Mouse (Mus musculus) CD8-positive naive resting alpha-beta T cell, adult 2 months (primary cell): ENCODE data around the gene Il11ra1.

ENCODE experiments used
- DNase-seq, 2 experiments: peaks; one replicate each; pipeline ENCODE4 v3.0.0; 2022; ENCODE audit warnings: low read depth in 2 of 2, low spot score in 2 of 2

Gene Il11ra1

DNA sequence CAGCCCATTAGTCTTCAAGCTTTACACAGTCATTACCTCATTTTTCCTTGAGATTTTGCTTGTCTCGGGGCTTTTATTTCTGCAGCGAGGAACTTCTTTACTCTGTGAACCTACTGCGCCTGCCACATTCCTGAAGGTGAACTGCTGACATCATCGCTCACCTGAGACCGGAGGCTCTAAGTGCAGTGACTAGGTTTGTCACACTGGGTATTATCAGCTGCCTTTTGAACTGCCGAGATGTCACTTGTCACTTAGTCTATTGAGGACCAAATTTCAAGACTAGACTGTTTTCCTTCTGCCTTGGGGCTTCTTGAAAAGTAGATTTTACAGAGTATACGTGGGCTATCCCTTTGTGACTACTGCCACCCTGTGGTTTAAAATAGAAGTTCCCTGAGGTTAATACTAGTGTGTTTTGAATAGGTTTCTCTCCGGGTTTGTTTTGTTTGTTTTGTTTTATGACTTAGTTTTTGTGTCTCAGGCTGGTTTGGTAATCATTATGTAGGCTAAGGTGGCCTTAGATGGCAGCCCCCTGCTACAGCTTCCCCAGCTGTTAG is 8.5 kb downstream of the Il11ra1 start:
- DNase-seq: peak; percentile 28 to 57

DNA sequence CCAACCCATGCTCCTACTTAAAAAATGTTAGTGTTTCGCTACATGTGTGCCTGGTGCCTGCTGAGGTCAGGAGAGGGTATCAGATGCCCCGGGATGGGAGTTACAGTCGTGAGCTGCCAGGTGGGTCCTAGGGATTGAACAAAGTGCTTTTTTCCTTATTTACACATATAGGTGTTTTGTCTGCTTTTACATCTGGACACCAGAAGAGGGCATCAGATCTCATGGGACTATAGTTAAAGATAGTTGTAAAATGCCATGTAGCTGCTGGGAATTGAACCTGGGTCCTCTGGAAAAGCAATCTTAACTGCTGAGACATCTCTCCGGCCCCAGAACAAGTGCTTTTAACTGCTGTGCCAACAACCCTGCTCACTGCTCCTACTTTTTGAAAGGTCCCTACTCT is 10.4 kb downstream of the Il11ra1 start:
- no peak for DNase-seq

DNA sequence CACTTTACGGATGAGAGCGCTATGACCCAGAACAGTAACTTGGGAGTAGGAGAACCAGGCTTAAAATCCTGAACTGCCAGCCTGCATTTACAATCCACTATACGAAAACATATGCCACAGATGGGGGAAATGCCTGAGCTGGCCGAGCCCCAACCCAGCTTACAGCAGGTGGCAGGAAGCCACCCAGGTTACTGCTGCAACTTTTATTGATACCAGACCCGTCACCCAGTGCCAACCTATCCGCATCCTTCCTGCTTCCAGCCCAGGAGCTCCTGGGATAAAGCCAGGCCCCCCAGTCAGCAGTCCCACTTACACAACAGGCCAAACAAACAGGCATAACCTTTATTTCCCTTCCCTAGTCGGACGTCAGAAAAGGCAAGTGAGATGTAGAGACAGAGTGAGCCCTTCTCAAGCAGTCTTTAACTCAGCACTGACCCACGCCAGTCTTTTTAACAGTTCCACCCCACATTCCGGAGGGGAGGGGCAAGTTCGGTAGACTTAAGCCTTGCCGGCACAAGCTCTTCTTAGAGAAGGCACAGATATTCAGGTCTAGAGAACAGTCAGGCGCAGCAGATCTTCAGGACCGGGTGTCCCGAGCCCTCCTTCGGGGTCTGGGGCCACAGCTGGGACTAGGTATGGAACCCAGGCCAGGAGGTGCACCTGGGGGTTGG is 12.1 kb downstream of the Il11ra1 start:
- DNase-seq: no peak

DNA sequence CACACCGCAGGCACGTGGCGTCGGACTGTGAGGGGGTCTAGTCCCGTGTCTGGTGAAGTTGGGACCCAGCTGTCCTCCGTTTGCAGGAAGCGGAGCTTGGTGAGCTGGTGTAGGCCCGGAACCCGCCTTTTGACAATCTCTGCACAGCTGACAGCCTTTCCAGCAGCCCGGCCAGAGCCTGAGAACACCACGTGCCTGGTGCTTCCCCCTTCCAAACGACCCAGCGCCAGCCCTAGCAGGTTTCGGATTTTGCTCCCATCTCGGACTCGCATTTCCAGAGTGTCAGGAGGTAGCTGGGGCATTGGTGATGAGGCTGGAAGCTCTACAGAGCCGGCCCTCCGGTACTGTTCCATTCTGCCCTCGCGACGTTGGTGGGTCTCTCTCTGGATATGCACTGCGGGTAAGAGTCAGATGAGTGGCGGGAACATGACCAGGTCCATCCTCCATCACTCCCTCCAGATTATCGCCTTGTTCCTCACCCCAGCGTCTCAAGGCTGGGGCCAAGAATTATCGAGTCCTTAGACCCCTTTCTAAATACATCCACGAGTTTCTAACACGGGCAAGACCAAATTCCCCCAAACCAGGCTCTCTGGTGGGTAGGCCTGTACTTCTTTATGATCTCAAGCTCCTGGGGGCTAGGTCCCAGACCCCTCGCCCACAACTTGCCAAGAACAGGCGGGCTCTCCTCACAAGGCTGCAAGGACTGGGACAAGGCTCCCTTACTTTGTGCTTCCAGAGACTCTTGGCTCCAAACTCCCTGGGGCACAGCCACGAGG is 12.8 kb downstream of the Il11ra1 start:
- no peak for DNase-seq

DNA sequence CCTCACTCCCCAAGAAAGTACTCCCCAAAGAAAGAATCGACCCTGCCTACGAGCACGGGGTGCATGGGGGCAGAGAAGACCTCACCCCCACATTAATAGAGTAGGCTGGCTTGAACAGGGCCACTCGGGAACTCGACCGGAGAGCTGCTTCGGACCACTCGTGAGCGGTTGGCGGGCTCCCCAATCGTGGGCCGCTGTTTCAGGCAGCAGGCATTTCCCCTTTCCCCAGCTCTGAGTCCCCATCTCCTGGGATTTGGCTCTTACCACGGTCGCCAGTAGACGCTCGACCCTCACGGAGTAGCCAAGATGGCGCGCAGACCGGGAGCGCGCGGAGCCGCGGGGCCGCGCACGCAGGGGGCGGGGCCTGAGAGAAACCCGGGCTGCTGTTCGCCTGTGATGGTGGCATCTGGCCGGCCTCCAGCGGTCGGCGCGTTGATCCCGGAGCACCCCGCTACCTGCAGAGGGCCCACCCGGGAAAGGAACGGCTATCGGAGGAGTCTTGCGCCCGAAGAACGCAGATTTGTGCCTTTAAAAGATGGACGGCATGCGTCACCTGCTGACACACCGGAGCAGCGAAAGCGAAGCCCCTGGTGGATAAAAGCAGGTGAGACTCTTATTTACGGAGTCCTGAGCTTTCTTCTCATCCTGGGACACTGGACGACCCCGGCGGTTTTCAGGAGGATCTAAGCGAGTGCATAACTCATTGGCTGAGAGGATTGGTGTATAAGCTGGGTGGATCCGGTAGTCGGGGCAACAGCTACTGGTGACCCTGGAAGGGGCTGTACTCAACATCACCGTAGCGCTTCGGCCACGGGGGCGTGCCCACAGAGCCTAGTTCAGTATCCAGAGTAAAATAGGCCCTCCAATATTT is 13.6 kb downstream of the Il11ra1 start, which contains the start of gene Rpp25l:
Rpp25l (minus strand) TSS at position 338 of the 871 bp plus-strand sequence.
- DNase-seq: peak; percentile 61 to 80

DNA sequence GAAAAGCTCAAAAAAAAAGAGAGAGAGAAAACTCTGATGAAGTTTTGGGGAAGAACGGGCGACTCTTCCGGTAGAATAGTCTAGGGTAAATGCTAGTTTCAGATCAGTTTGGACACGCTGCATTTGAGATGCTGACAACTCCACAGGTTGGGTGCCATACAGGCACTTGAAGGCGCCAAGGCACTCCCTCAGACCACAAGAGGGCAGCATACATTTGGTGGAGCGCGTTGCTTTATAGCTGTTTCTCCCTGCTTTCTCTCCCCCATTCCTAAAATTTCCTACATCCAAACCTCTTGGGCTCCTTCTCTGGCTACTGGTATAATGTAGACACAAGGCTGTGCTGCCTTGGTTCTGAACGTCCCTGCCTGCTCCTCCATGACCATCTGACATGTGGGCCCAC is 14.5 kb downstream of the Il11ra1 start:
- DNase-seq: peak in 1 of 2 experiments; percentile 52

DNA sequence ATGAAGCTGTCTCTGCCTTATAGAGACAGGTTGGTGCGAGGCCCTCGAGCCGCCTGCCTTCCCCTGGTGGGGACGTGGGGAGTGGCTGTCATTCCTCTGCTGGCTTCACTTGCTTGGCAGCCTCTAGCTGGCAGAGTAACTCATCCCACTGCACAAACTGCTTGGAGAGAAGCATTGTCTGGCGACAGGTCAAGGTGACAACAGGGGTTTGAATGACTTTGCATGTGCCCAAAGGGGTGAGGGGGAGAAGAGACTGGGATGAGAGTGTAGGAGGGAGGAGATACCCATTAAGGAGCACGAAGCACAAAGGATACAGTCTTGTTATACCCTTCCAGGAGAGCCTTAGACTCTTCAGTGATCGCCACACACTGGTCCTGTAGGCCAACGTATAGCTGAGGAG is 15.3 kb downstream of the Il11ra1 start:
- no peak for DNase-seq

DNA sequence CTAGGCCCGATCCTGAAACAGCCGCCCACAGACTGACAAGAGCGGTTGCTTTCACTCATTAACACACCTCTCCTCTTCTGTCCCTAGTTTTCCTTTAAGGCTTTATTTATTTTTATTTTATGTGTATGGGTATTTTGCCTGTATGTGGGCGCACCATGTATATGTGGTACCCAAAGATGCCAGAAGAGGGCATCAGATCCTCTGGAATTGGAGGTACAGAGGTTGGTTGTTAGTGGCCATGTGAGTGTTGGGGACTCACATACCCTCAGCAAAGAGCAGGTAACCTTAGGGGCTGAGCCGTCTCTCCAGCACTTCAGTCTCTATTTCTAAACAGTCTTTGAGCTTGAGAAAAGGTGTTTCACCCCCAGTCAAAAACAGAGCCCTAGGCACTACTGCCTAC is 15.8 kb downstream of the Il11ra1 start:
- DNase-seq: peak; percentile 42 to 62

DNA sequence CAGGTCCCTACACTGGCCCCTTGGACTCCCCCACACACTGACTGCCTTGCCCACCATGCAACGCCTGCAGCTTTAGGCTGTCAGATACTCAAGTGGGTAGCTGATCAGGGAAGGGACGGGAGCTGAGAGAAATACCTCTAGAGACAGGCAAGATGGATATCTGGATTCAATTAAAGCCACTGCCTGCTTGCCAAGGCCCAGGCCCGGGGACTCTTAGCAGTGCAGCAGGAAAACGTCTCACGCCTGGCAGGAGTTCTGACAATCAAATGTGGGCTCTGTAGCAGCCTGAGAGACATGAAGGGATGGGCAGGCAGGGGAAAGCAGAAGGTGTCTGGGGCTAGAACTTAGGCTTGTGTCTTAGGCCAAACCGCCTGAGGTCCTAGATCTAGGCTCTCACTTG is 17.0 kb downstream of the Il11ra1 start:
- DNase-seq: no peak

DNA sequence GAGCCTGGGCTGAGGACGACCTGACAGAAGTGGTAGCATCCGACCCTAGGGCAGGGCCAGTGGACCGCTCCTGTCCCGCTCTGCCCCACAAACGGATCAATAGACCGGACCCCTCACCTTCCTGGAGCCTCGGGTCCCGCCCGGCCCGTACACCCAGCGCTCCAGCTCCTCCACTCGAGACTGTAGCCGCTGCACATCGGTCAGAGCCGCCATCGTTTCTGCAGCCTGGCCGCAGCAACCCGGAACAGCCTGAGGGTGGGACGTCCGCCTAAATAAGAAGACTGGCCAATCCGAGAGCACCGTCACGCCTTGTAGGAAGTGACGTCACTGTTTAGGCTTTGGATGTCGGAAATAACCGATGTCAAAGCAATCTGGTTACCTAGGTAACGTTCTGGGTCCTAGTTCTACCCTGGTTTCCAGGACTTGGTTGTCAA is 23.1 kb downstream of the Il11ra1 start, which contains the start of gene Dctn3:
Dctn3 (minus strand) TSS at position 253 of the 434 bp plus-strand sequence.
- DNase-seq: peak; percentile 70 to 80

DNA sequence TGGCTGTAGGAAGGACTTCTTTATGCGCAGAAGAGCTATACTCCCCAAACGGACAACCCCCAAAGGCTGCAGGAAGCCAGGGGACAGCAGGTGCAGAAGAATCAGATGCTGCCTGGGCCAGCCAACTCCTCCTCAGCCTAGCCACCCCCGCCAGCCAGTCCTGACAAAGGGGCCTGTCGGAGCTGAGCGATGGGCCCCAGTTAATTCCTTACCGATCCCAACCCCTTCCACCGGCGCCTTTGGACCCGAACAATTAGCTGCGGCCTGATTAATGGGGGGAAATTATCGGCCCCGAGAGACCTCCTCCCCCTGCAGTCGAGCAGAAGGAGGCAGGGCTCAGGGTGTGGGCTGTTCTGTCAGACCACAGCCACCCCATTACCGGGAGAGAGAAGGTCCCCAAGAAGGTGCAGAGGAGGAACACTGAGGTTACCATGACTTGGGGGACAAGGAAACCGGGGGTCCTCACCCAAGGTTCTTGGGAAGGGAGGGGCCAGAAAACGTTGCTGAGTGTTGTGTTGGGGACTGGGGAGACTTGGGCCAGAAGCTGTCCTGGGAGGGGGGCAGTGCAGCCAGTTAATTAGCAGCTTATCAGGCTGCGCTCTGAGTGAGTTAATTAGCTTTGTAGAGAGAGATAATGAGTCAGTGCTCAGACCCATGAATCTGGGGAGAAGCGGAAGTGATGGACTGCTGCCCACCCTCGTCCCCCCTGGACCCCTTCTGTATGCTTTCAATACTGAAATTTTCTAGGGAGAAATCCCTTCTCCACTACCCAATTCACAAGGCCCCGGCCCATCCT is 27.2 kb downstream of the Il11ra1 start:
- DNase-seq: no peak

DNA sequence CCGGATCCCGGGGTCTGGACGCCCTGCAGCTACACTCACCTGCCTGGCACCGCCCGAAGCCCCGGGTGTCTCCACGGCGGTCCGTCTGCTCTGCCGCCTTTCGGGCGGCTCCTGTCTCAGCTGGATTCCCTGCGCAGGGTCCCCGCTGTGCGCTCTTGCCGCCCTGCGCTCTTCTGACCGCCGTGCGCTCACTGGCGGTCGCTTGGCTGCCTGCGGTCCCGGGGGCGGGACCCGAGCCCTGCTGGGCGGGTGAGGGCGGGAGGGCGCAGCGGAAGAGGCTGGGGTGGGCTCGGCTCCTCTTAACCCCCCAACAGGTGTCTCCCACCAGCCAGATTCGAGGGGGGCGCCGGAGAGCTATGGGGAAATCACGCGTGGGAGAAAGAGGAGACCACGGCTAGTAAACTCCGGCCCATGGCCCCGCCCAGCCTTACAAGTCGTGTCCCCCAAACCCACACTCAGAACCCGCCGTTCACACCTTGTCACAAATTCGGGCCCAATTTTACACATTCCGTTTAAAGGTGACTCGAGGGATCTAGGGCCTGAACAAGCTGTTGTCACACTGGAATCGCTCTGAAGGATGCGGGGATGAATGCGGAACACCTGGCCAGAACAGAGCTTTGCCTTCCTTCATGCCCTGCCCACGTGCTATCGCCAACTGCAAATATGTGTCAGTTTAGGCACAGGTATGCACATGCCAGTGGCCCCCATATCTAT is 31.4 kb downstream of the Il11ra1 start, which contains the start of gene Arid3c:
Arid3c (minus strand) TSS at position 91 of the 714 bp plus-strand sequence.
- DNase-seq: no peak

DNA sequence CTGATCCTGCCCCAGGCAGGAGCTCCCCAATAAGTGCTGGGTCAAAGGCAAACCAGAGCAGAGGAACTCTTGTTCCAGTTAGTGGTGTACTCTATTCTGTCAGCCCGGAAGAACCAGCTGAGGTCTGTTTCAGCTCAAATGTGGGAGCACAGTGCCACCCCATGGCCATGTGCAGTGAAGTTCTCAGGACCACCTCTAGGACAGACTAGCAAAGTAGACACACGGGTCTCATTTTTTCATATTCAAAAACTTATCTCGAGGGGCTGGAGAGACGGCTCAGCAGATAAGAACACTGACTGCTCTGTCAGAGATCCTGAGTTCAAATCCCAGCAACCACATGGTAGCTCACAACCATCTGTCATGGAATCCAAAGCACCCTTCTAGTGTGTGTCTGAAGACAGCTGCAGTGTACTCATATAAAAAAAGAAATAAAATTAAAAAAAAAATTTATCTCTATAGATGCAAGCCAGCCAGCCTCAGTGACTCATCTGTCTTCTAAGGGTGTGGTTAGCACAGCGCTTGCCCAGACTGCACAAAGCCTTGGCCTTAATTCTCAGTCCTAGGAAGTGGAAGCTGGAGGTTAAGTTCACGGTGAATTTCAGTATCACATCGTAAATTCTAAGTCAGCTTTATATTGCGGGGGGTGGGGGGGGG is 37.9 kb downstream of the Il11ra1 start:
- peak; percentile 75 to 84 for DNase-seq

DNA sequence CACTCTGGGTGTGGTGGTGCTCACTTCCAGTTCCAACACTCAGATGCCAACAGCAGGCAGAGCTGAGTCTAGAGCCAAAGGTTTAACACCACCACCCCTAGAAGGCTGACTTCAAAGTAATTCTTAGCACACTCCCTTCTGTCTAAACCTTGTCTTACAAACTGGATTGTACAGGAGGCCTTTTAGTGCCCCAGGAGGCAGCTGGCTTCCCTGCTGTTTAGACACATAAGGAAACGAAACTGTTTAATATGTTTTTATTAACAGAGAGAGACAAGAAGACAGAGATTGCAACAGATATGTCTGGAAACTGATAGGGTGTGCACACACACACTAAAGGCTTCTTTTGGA is 38.4 kb downstream of the Il11ra1 start:
- no peak for DNase-seq

DNA sequence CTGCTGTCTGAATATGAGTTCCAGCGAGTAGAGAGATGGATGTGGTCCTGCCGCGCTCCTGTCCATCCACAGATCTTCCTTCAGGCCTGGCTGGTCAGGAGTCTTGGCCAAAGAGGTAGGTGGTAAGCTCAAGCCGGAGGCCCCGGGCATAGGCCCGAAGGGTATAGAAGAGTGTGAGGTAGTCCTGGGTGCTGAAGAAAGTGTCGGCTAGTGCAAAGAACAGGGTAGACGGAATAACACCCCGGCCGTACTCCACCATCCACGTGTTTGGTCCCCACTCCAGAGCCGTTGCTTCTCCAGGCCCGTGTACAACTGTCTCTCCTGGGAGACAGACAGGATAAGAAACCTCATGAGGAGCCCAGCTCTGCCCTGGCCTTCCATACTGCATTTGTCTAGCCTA is 39.5 kb downstream of the Il11ra1 start:
- no peak for DNase-seq

DNA sequence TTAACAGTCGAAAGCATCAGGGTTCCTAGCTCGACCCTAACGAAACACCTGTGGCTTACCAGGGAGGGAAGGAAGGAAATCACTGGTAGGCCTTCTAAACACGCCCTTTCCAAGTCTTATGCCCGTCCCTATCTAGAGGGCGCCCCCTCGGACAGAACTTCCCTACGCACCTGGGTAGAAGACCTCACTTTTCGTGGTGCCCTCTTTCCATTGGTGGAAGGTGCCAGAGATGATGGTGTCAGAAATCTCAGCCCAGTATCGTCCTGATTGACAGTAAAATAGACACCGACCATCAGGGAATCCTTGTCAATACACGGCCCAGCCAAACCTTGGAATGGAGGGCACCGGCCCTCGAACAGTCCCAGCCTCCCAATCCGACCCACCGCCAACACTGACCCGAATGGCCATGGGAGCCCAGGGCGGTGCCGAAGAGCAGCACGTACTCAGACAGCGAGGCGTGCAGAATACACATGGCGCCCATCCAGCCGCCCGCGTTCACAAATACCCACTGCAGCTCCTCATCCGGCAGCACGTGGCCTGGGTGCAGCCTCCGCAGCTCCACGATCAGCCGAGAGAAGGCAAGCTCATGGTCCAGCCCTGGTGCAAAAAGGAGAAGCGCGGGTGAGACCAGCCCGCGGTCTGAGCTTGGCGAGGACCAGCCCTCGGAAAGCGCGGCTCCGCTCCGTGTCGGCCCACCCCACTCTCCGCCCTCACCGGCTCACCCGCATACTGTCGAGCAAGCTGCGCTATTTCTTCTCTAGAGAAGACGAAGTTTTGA is 40.8 kb downstream of the Il11ra1 start:
- no peak for DNase-seq

DNA sequence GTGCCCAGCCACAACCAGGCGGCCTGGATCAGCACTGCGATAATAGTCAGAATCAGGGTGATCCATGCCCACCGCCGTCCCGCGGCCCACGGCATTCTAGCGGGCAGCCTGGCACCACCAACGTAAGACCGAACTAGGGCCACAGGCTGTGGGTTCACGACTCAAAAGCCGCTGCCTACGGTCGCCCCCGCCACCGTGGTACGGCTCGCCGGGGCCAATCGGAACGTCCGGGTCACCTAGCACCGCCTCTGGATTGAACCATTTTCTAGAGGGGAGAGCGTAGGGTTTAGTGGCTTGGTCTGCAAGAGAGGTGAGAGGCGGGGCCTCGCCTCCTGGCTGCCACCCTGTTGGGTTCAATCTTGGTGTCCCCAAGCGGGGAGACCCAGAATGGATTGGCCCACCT is 41.4 kb downstream of the Il11ra1 start:
- peak; percentile 83 to 92 for DNase-seq

DNA sequence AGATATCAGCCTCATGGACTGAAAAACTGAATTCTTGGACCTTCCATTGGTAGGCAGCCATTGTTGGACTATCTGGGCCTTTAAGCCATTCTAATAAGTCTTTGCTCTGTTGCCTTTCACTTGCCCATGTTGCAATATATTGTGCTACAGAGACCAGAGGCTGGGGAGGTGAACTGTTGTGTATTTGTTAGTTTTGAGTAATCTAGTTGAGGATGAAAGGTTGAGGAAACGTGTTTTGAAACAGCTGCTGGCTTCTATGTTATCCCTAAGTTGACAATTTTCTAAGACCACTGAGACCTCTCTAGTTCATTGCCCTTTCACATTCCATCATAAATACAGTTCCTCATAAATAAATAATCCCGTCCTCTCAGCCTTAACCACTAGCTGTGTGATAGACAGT is 44.3 kb downstream of the Il11ra1 start:
- DNase-seq: no peak
